In genomic region chr17:12119675-12120074, GRCm38 (mm10) we compare ENCODE assay signal across 8 mouse cellular contexts. TPM values are rescaled to one million over a fixed set of nuclear protein-coding genes. Genes with fewer than 3 reads are reported as not detected.
DNase-seq lines count a peak whose midpoint lies in the region; ATAC-seq and TF ChIP-seq lines count a peak whose summit lies in the region.

No protein-coding gene starts in this region.

- peak overlapping the region; percentile 69 for H3K9ac ChIP-seq in limb, embryonic 15.5 days

- H3K4me3 ChIP-seq in kidney, adult 2 months (ENCODE audit: insufficient read depth, low read depth, low read length) = peak overlapping the region; percentile 61
- H3K4me3 ChIP-seq in limb, embryonic 15.5 days = peak overlapping the region; percentile 63

- no peak for ATAC-seq in limb, embryonic 15.5 days (ENCODE audit: insufficient number of reproducible peaks, low FRiP score, low TSS enrichment, low read depth)

- H3K36me3 ChIP-seq in kidney, adult 2 months (ENCODE audit: control insufficient read depth, insufficient read depth, low read length) = no peaks in the 10 kb centered on the region
- H3K36me3 ChIP-seq in limb, embryonic 15.5 days = peaks cover 11% of the 10 kb centered on the region

- no peaks in the 10 kb centered on the region for H3K9me3 ChIP-seq in limb, embryonic 15.5 days

- 5% methylated on average over 12 of the region's 12 CpGs for WGBS in kidney, adult 2 months
- 0% methylated on average over 12 of the region's 12 CpGs for WGBS in limb, embryonic 15.5 days

- peak; percentile 35 for DNase-seq in spleen, adult 12 weeks (ENCODE audit: low spot score)
- DNase-seq in spleen, postnatal 4 days (ENCODE audit: low spot score in 2 of 2) = no peak
- peak; percentile 44 for DNase-seq in cerebellum, adult 9-11 months
- DNase-seq in frontal cortex, postnatal 36 days (ENCODE audit: low spot score in 2 of 2) = peak; percentile 47 to 54
- peak; percentile 47 for DNase-seq in kidney, adult 2 months
- peak; percentile 8 to 33 for DNase-seq in natural killer cell, adult 2 months (ENCODE audit: low spot score in 2 of 2)
- DNase-seq in thymus, postnatal 25 days = peak; percentile 36

- peak overlapping the region; percentile 90 for H3K4me2 ChIP-seq in limb, embryonic 15.5 days

- no peaks in the 10 kb centered on the region for H3K27me3 ChIP-seq in kidney, adult 2 months (replicated peaks; ENCODE audit: control insufficient read depth, insufficient read depth, low read length)
- H3K27me3 ChIP-seq in limb, embryonic 15.5 days = no peaks in the 10 kb centered on the region

- TF ChIP-seq POLR2A in kidney, adult 2 months (IDR thresholded peaks at IDR 0.05; ENCODE audit: low read depth, low read length) = no peak

- no peaks in the 10 kb centered on the region for H3K4me1 ChIP-seq in kidney, adult 2 months (ENCODE audit: control insufficient read depth, insufficient read depth, low read length)
- H3K4me1 ChIP-seq in limb, embryonic 15.5 days = peaks cover 14% of the 10 kb centered on the region

- no peak for TF ChIP-seq CTCF in kidney, adult 2 months (conservative IDR thresholded peaks at IDR 0.05; ENCODE audit: insufficient read depth, insufficient read length, low read depth, low read length)

- no peak overlapping the region for H3K27ac ChIP-seq in kidney, adult 2 months (ENCODE audit: insufficient read depth, low read depth, low read length)
- H3K27ac ChIP-seq in limb, embryonic 15.5 days = peak overlapping the region; percentile 96

RNA-seq across cellular contexts. Expression of gene Agpat4, which starts 1.2 kb away (rescaled TPM):
- 7.1 and 7.4 TPM in 2 replicates for polyA plus RNA-seq in kidney, adult 2 months (2012; rRNA removed)
- 56.0 and 57.7 TPM in 2 replicates for polyA plus RNA-seq in limb, embryonic 15.5 days (2015; fragmentation: Nextera tagmentation; extraction: Ambion mirVana)

Comparison
In these comparisons a context has a peak if more than half of its experiments do, and no peak if none do; other contexts are left out.
1. DNase-seq: peak in spleen, adult 12 weeks (single experiment), cerebellum, adult 9-11 months (single experiment), frontal cortex, postnatal 36 days (2 of 2), kidney, adult 2 months (single experiment), natural killer cell, adult 2 months (2 of 2) and thymus, postnatal 25 days (single experiment); none in spleen, postnatal 4 days (0 of 2).